Mouse (Mus musculus) forebrain, embryonic 16.5 days (tissue): Measurements from ENCODE around the gene Rpa2. TPM values are rescaled to one million over a fixed set of nuclear protein-coding genes. Genes with fewer than 3 reads are reported as not detected.

ENCODE experiments used
- ATAC-seq: fragments of 200-750 bp; cut with Nextera tagmentation; 2 replicates; pipeline ENCODE4 v1.8.0; 2017; ENCODE audit warnings: mild to moderate bottlenecking, moderate library complexity
- H3K27ac ChIP-seq: fragments of 300-500 bp; sonication (generic); 2 replicates; pipeline ENCODE4 v1.5.1; 2014; ENCODE audit warnings: low read length, control low read depth
- H3K27me3 ChIP-seq: fragments of 300-500 bp; sonication (generic); replicated peaks from 2 replicates; pipeline ENCODE4 v1.6.1; 2014; ENCODE audit warnings: low read length; ENCODE audit not compliant: control insufficient read depth, insufficient read depth
- H3K36me3 ChIP-seq: fragments of 300-500 bp; sonication (generic); 2 replicates; pipeline ENCODE4 v1.6.1; 2014; ENCODE audit not compliant: control insufficient read depth, insufficient read depth
- H3K4me1 ChIP-seq: fragments of 300-500 bp; sonication (generic); replicated peaks from 2 replicates; pipeline ENCODE4 v1.6.1; 2014; ENCODE audit warnings: low read length; ENCODE audit not compliant: control insufficient read depth, insufficient read depth
- H3K4me2 ChIP-seq: fragments of 300-500 bp; sonication (generic); 2 replicates; pipeline ENCODE4 v1.6.1; 2014; ENCODE audit warnings: mild to moderate bottlenecking, low read length, control low read depth
- H3K4me3 ChIP-seq: fragments of 300-500 bp; sonication (generic); replicated peaks from 2 replicates; pipeline ENCODE4 v1.5.1; 2014; ENCODE audit warnings: mild to moderate bottlenecking, low read length, control low read depth
- H3K9ac ChIP-seq: fragments of 300-500 bp; sonication (generic); replicated peaks from 2 replicates; pipeline ENCODE4 v1.6.1; 2014; ENCODE audit warnings: low read depth, low read length, control low read depth
- H3K9me3 ChIP-seq: fragments of 300-500 bp; sonication (generic); 2 replicates; pipeline ENCODE4 v1.6.1; 2016; ENCODE audit warnings: low read length; ENCODE audit not compliant: control insufficient read depth
- WGBS: fragments of 180-500 bp; shearing (Covaris S2); extraction: QIAGEN DNeasy Blood & Tissue Kit; methylation state at CpG from one replicate; pipeline ENCODE4 v1.1.7; 2014; 5-methylcytosine and 5-hydroxymethylcytosine counted together
- polyA plus RNA-seq: library from polyadenylated mRNA; unstranded; fragments of >200 nt; fragmentation: Nextera tagmentation; extraction: Ambion mirVana; gene quantifications from 2 replicates; pipeline ENCODE4 v1.2.1, GENCODE M21; 2015

Rpa2 gene
- polyA plus RNA-seq, 1 experiment from 2014 or later = 55.8 TPM

- no peak for ATAC-seq
- no peaks in the 10 kb centered on the region for H3K9me3 ChIP-seq
These were observed 37.6 kb downstream of the Rpa2 start for GRCm38 (mm10) chr4:132805599-132806197.

DNA sequence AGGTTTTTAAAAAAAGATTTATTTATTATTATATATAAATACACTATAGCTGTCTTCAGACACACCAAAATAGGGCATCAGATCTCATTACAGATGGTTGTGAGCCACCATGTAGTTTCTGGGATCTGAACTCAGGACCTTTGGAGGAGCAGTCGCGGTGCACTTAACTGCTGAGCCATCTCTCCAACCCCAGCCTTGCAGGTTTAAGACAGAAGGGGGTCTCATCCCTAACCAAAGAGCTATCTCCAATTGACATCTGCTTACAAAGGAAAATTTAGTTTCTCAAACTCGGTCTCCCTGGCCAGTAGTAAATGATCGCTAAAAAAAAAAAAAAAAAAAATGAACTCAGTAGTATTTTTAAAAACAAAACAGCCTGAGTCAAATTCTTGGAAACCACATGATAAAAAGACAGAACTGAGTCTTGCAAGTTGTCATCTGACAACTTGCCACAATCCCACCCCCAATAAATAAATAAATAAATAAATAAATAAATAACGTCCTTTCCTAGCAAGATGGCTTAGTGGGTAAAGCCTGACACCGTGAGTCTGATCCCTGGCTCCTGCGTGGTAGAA is 38.6 kb downstream of the Rpa2 start:
- no peaks in the 10 kb centered on the region for H3K9me3 ChIP-seq
- H3K4me3 ChIP-seq = no peak overlapping the region
- no peak overlapping the region for H3K9ac ChIP-seq
- no peak for ATAC-seq
- H3K4me1 ChIP-seq = no peaks in the 10 kb centered on the region
- no peaks in the 10 kb centered on the region for H3K27me3 ChIP-seq
- WGBS = 90% methylated on average over 7 of the region's 7 CpGs
- H3K4me2 ChIP-seq = no peak overlapping the region
- no peaks in the 10 kb centered on the region for H3K36me3 ChIP-seq
- H3K27ac ChIP-seq = no peak overlapping the region

More at GRCm38 (mm10) chr4:132805599-132806197, 37.6 kb downstream of the Rpa2 start:
- WGBS = 92% methylated on average over 12 of the region's 12 CpGs
- no peak overlapping the region for H3K27ac ChIP-seq
- H3K36me3 ChIP-seq = no peaks in the 10 kb centered on the region
- no peaks in the 10 kb centered on the region for H3K27me3 ChIP-seq
- H3K4me3 ChIP-seq = no peak overlapping the region
- H3K4me1 ChIP-seq = no peaks in the 10 kb centered on the region
- H3K9ac ChIP-seq = no peak overlapping the region
- no peak overlapping the region for H3K4me2 ChIP-seq

DNA sequence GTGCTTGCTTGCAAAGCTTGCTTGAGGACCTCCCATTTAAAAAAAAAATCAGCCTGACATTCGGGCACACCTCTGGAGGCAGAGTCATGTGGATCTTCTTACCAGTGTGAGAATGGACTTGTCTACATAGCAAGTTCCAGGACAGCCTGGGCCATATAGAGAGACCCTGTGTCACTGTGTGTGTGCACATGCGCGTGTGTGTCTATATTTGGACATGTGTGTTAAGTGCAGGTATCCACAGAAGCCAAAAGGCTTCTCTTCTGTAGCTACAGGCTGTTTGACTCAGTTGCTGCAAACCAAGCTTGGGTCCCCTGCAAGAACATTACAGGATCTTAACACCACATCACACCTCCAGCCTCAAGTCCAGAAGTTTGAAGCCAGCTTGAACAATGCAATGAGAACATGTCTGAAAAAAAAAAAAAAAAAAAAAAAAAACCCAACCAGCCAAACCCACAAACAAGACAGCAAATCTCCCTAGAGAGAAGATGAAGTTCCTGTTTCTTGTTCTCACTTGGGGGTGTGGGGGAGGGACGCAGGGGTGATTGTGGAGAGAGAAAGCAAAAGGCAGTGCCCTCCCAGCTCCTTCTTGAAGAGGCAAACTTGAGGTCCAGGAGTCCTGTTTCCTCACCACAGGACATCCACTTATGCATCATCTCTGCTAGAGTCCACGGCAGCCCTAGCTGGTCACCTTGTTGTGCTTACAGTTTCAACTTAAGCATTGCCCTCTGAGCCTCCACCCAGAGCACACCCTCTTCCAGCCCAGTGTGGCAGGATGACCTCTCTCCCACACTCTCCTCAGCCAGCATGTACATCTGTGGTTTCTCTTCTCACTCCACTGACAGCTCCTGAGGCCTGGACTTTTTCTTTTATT is 39.9 kb downstream of the Rpa2 start:
- no peak overlapping the region for H3K27ac ChIP-seq
- no peaks in the 10 kb centered on the region for H3K4me1 ChIP-seq
- H3K4me2 ChIP-seq = no peak overlapping the region
- no peak overlapping the region for H3K4me3 ChIP-seq
- no peak for ATAC-seq
- no peak overlapping the region for H3K9ac ChIP-seq
- H3K27me3 ChIP-seq = no peaks in the 10 kb centered on the region
- no peaks in the 10 kb centered on the region for H3K9me3 ChIP-seq
- 74% methylated on average over 5 of the region's 5 CpGs for WGBS
- H3K36me3 ChIP-seq = no peaks in the 10 kb centered on the region

- Histone ChIP-seq H3K9me3 (no peaks in the 10 kb centered on the region), H3K4me2 (no peak overlapping the region), H3K9ac (no peak overlapping the region), H3K4me1 (no peaks in the 10 kb centered on the region), H3K4me3 (no peak overlapping the region), H3K27me3 (no peaks in the 10 kb centered on the region), H3K27ac (no peak overlapping the region), H3K36me3 (no peaks in the 10 kb centered on the region)
- no peak for ATAC-seq
- WGBS = 91% methylated on average over 5 of the region's 5 CpGs
These were observed 41.5 kb downstream of the Rpa2 start for GRCm38 (mm10) chr4:132809621-132810020.

- no peak overlapping the region for H3K9ac ChIP-seq
- H3K27ac ChIP-seq = no peak overlapping the region
- H3K4me1 ChIP-seq = no peaks in the 10 kb centered on the region
- no peak overlapping the region for H3K4me2 ChIP-seq
- H3K4me3 ChIP-seq = no peak overlapping the region
- WGBS = 86% methylated on average over 7 of the region's 7 CpGs
- no peaks in the 10 kb centered on the region for H3K36me3 ChIP-seq
- H3K27me3 ChIP-seq = no peaks in the 10 kb centered on the region
- H3K9me3 ChIP-seq = peaks cover 7% of the 10 kb centered on the region
- no peak for ATAC-seq
These were observed 48.3 kb downstream of the Rpa2 start for GRCm38 (mm10) chr4:132816404-132816803.

- Histone ChIP-seq H3K27ac (no peak overlapping the region), H3K4me3 (no peak overlapping the region), H3K9me3 (peaks cover 7% of the 10 kb centered on the region), H3K4me1 (no peaks in the 10 kb centered on the region), H3K4me2 (no peak overlapping the region), H3K36me3 (no peaks in the 10 kb centered on the region), H3K9ac (no peak overlapping the region), H3K27me3 (no peaks in the 10 kb centered on the region)
- whole genome bisulfite sequencing = 67% methylated on average over 2 of the region's 2 CpGs
- ATAC-seq = no peak
These were observed 48.7 kb downstream of the Rpa2 start for GRCm38 (mm10) chr4:132816855-132817254.

DNA sequence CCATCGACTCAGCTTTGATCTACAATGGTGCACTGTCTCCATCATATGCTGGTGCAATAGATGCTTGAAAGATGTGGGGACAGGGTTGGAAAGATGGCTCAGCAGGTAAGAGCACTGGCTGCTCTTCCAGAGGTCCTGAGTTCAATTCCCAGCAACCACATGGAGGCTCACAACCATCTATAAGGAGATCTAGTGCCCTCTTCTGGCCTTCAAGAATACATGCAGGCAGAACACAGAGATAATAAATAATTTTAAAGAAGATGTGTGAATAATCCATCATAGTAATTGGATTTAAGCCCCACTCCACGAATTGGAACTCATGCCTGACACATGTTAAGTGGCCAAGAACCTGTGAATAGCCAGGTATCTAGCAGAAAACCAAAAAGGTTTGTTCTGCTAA is 50.3 kb downstream of the Rpa2 start:
- peaks cover 7% of the 10 kb centered on the region for H3K9me3 ChIP-seq
- no peaks in the 10 kb centered on the region for H3K27me3 ChIP-seq
- no peaks in the 10 kb centered on the region for H3K4me1 ChIP-seq
- H3K4me3 ChIP-seq = no peak overlapping the region
- 53% methylated on average over 2 of the region's 2 CpGs for WGBS
- ATAC-seq = no peak
- H3K9ac ChIP-seq = no peak overlapping the region
- H3K27ac ChIP-seq = no peak overlapping the region
- H3K36me3 ChIP-seq = no peaks in the 10 kb centered on the region
- no peak overlapping the region for H3K4me2 ChIP-seq

- no peak overlapping the region for H3K4me2 ChIP-seq
- H3K9me3 ChIP-seq = peaks cover 7% of the 10 kb centered on the region
- peaks cover 29% of the 10 kb centered on the region for H3K36me3 ChIP-seq
- no peaks in the 10 kb centered on the region for H3K4me1 ChIP-seq
- no peak for ATAC-seq
- no peak overlapping the region for H3K9ac ChIP-seq
- WGBS = 74% methylated on average over 8 of the region's 8 CpGs
- H3K4me3 ChIP-seq = no peak overlapping the region
- H3K27ac ChIP-seq = no peak overlapping the region
- no peaks in the 10 kb centered on the region for H3K27me3 ChIP-seq
These were observed 55.7 kb downstream of the Rpa2 start for GRCm38 (mm10) chr4:132823614-132824366.
